Mouse (Mus musculus): Measurements from ENCODE around the gene Ska2.

- TF ChIP-seq CHD2 (IDR thresholded peaks at IDR 0.05; ENCODE audit: low read length) (no peak), CTCF (conservative IDR thresholded peaks at IDR 0.05 in 1 of 2, IDR thresholded peaks at IDR 0.05 in 1 of 2; ENCODE audit: low read depth in 2 of 2, low read length in 2 of 2) (no peak), EP300 (IDR thresholded peaks at IDR 0.05; ENCODE audit: low read length) (no peak), USF2 (conservative IDR thresholded peaks at IDR 0.05; ENCODE audit: low read depth, low read length) (no peak)
Measured at GRCm38 (mm10) chr11:87121864-87122263, 12.8 kb downstream of the Ska2 start.
